Mouse (Mus musculus): ENCODE results near the gene Gpr15. TPM values are rescaled to one million over a fixed set of nuclear protein-coding genes. Genes with fewer than 3 reads are reported as not detected.

The Gpr15 gene
- polyA plus RNA-seq, 1 experiment from 2014 or later: not detected

- no peak for DNase-seq (ENCODE audit: low spot score)
- Histone ChIP-seq H3K9me3 (ENCODE audit: control insufficient read depth, low read length) (no peaks in the 10 kb centered on the region), H3K27ac (ENCODE audit: low read depth) (no peak overlapping the region), H3K4me1 (replicated peaks; ENCODE audit: control insufficient read depth, insufficient read depth, low read length) (no peaks in the 10 kb centered on the region), H3K27me3 (replicated peaks; ENCODE audit: control insufficient read depth, insufficient read depth, low read length) (no peaks in the 10 kb centered on the region), H3K4me3 (ENCODE audit: low read depth, low read length) (no peak overlapping the region), H3K4me2 (ENCODE audit: low read length) (no peak overlapping the region), H3K36me3 (ENCODE audit: control insufficient read depth, insufficient read depth, low read length) (peaks cover 18% of the 10 kb centered on the region), H3K9ac (ENCODE audit: low read length) (no peak overlapping the region)
- WGBS: 85% methylated on average over 7 of the region's 7 CpGs
- no peak for ATAC-seq (replicated peaks; ENCODE audit: low FRiP score, low TSS enrichment, low read depth)
Observed at GRCm38 (mm10) chr16:58682870-58683269, 36.0 kb downstream of the Gpr15 start.

- WGBS: 85% methylated on average over 6 of the region's 6 CpGs
- no peak for ATAC-seq (replicated peaks; ENCODE audit: low FRiP score, low TSS enrichment, low read depth)
Observed at GRCm38 (mm10) chr16:58682046-58682445, 36.8 kb downstream of the Gpr15 start.

GRCm38 (mm10) chr16:58678660-58679059 lies 40.2 kb downstream of the Gpr15 start:
- Histone ChIP-seq H3K36me3 (ENCODE audit: control insufficient read depth, insufficient read depth, low read length) (peaks cover 59% of the 10 kb centered on the region), H3K4me3 (ENCODE audit: low read depth, low read length) (no peak overlapping the region), H3K27ac (ENCODE audit: low read depth) (no peak overlapping the region), H3K4me2 (ENCODE audit: low read length) (no peak overlapping the region), H3K9ac (ENCODE audit: low read length) (no peak overlapping the region), H3K9me3 (ENCODE audit: control insufficient read depth, low read length) (no peaks in the 10 kb centered on the region), H3K4me1 (replicated peaks; ENCODE audit: control insufficient read depth, insufficient read depth, low read length) (no peaks in the 10 kb centered on the region), H3K27me3 (replicated peaks; ENCODE audit: control insufficient read depth, insufficient read depth, low read length) (no peaks in the 10 kb centered on the region)
- DNase-seq (ENCODE audit: low spot score): no peak
- no peak for ATAC-seq (replicated peaks; ENCODE audit: low FRiP score, low TSS enrichment, low read depth)
- 75% methylated on average over 7 of the region's 7 CpGs for WGBS

More at GRCm38 (mm10) chr16:58682046-58682445, 36.8 kb downstream of the Gpr15 start:
- Histone ChIP-seq H3K4me1 (replicated peaks; ENCODE audit: control insufficient read depth, insufficient read depth, low read length) (no peaks in the 10 kb centered on the region), H3K27me3 (replicated peaks; ENCODE audit: control insufficient read depth, insufficient read depth, low read length) (no peaks in the 10 kb centered on the region), H3K27ac (ENCODE audit: low read depth) (no peak overlapping the region), H3K9me3 (ENCODE audit: control insufficient read depth, low read length) (no peaks in the 10 kb centered on the region), H3K4me3 (ENCODE audit: low read depth, low read length) (no peak overlapping the region), H3K36me3 (ENCODE audit: control insufficient read depth, insufficient read depth, low read length) (peaks cover 27% of the 10 kb centered on the region), H3K4me2 (ENCODE audit: low read length) (no peak overlapping the region), H3K9ac (ENCODE audit: low read length) (no peak overlapping the region)
- DNase-seq (ENCODE audit: low spot score): no peak

GRCm38 (mm10) chr16:58677491-58677890 lies 41.4 kb downstream of the Gpr15 start:
- 90% methylated on average over 5 of the region's 5 CpGs for WGBS
- Histone ChIP-seq H3K36me3 (ENCODE audit: control insufficient read depth, insufficient read depth, low read length) (peaks cover 66% of the 10 kb centered on the region), H3K4me1 (replicated peaks; ENCODE audit: control insufficient read depth, insufficient read depth, low read length) (no peaks in the 10 kb centered on the region), H3K4me3 (ENCODE audit: low read depth, low read length) (no peak overlapping the region), H3K27me3 (replicated peaks; ENCODE audit: control insufficient read depth, insufficient read depth, low read length) (no peaks in the 10 kb centered on the region), H3K4me2 (ENCODE audit: low read length) (no peak overlapping the region), H3K9me3 (ENCODE audit: control insufficient read depth, low read length) (no peaks in the 10 kb centered on the region), H3K27ac (ENCODE audit: low read depth) (no peak overlapping the region), H3K9ac (ENCODE audit: low read length) (no peak overlapping the region)
- no peak for ATAC-seq (replicated peaks; ENCODE audit: low FRiP score, low TSS enrichment, low read depth)
- no peak for DNase-seq (ENCODE audit: low spot score)

- DNase-seq (ENCODE audit: low spot score) (no peak), ATAC-seq (replicated peaks; ENCODE audit: low FRiP score, low TSS enrichment, low read depth) (no peak)
- Histone ChIP-seq H3K4me3 (ENCODE audit: low read depth, low read length) (no peak overlapping the region), H3K9me3 (ENCODE audit: control insufficient read depth, low read length) (no peaks in the 10 kb centered on the region), H3K4me2 (ENCODE audit: low read length) (no peak overlapping the region), H3K4me1 (replicated peaks; ENCODE audit: control insufficient read depth, insufficient read depth, low read length) (no peaks in the 10 kb centered on the region), H3K36me3 (ENCODE audit: control insufficient read depth, insufficient read depth, low read length) (peaks cover 66% of the 10 kb centered on the region), H3K9ac (ENCODE audit: low read length) (no peak overlapping the region), H3K27ac (ENCODE audit: low read depth) (no peak overlapping the region), H3K27me3 (replicated peaks; ENCODE audit: control insufficient read depth, insufficient read depth, low read length) (no peaks in the 10 kb centered on the region)
- WGBS: 90% methylated on average over 3 of the region's 3 CpGs
Observed at GRCm38 (mm10) chr16:58676633-58677032, 42.2 kb downstream of the Gpr15 start.

- H3K9ac ChIP-seq (ENCODE audit: low read length): no peak overlapping the region
- peaks cover 2% of the 10 kb centered on the region for H3K4me1 ChIP-seq (replicated peaks; ENCODE audit: control insufficient read depth, insufficient read depth, low read length)
- no peak overlapping the region for H3K27ac ChIP-seq (ENCODE audit: low read depth)
- 90% methylated on average over 7 of the region's 7 CpGs for whole genome bisulfite sequencing
- no peak overlapping the region for H3K4me3 ChIP-seq (ENCODE audit: low read depth, low read length)
- DNase-seq (ENCODE audit: low spot score) (no peak), ATAC-seq (replicated peaks; ENCODE audit: low FRiP score, low TSS enrichment, low read depth) (no peak)
- no peaks in the 10 kb centered on the region for H3K9me3 ChIP-seq (ENCODE audit: control insufficient read depth, low read length)
- no peak overlapping the region for H3K4me2 ChIP-seq (ENCODE audit: low read length)
- H3K36me3 ChIP-seq (ENCODE audit: control insufficient read depth, insufficient read depth, low read length): peaks cover 66% of the 10 kb centered on the region
- H3K27me3 ChIP-seq (replicated peaks; ENCODE audit: control insufficient read depth, insufficient read depth, low read length): no peaks in the 10 kb centered on the region
Observed at GRCm38 (mm10) chr16:58676156-58676555, 42.7 kb downstream of the Gpr15 start.

- Histone ChIP-seq H3K9me3 (ENCODE audit: control insufficient read depth, low read length) (no peaks in the 10 kb centered on the region), H3K4me2 (ENCODE audit: low read length) (no peak overlapping the region), H3K27ac (ENCODE audit: low read depth) (no peak overlapping the region), H3K9ac (ENCODE audit: low read length) (no peak overlapping the region), H3K4me1 (replicated peaks; ENCODE audit: control insufficient read depth, insufficient read depth, low read length) (peaks cover 7% of the 10 kb centered on the region), H3K4me3 (ENCODE audit: low read depth, low read length) (no peak overlapping the region), H3K27me3 (replicated peaks; ENCODE audit: control insufficient read depth, insufficient read depth, low read length) (no peaks in the 10 kb centered on the region), H3K36me3 (ENCODE audit: control insufficient read depth, insufficient read depth, low read length) (peaks cover 58% of the 10 kb centered on the region)
- 96% methylated on average over 13 of the region's 13 CpGs for WGBS
- DNase-seq (ENCODE audit: low spot score): no peak
- no peak for ATAC-seq (replicated peaks; ENCODE audit: low FRiP score, low TSS enrichment, low read depth)
Observed at GRCm38 (mm10) chr16:58675256-58675655, 43.6 kb downstream of the Gpr15 start.

- Histone ChIP-seq H3K4me2 (ENCODE audit: low read length) (no peak overlapping the region), H3K4me3 (ENCODE audit: low read depth, low read length) (no peak overlapping the region), H3K36me3 (ENCODE audit: control insufficient read depth, insufficient read depth, low read length) (peaks cover 56% of the 10 kb centered on the region), H3K27me3 (replicated peaks; ENCODE audit: control insufficient read depth, insufficient read depth, low read length) (no peaks in the 10 kb centered on the region), H3K27ac (ENCODE audit: low read depth) (no peak overlapping the region), H3K9me3 (ENCODE audit: control insufficient read depth, low read length) (no peaks in the 10 kb centered on the region), H3K4me1 (replicated peaks; ENCODE audit: control insufficient read depth, insufficient read depth, low read length) (peaks cover 7% of the 10 kb centered on the region), H3K9ac (ENCODE audit: low read length) (no peak overlapping the region)
- no peak for ATAC-seq (replicated peaks; ENCODE audit: low FRiP score, low TSS enrichment, low read depth)
- WGBS: 89% methylated on average over 15 of the region's 15 CpGs
- no peak for DNase-seq (ENCODE audit: low spot score)
Observed at GRCm38 (mm10) chr16:58673811-58674410, 45.0 kb downstream of the Gpr15 start.

GRCm38 (mm10) chr16:58672396-58672795 lies 46.5 kb downstream of the Gpr15 start:
- H3K9ac ChIP-seq (ENCODE audit: low read length): no peak overlapping the region
- no peak overlapping the region for H3K27ac ChIP-seq (ENCODE audit: low read depth)
- H3K4me3 ChIP-seq (ENCODE audit: low read depth, low read length): no peak overlapping the region
- 91% methylated on average over 13 of the region's 13 CpGs for WGBS
- H3K36me3 ChIP-seq (ENCODE audit: control insufficient read depth, insufficient read depth, low read length): peaks cover 43% of the 10 kb centered on the region
- no peaks in the 10 kb centered on the region for H3K27me3 ChIP-seq (replicated peaks; ENCODE audit: control insufficient read depth, insufficient read depth, low read length)
- H3K4me2 ChIP-seq (ENCODE audit: low read length): no peak overlapping the region
- no peak for DNase-seq (ENCODE audit: low spot score)
- no peaks in the 10 kb centered on the region for H3K9me3 ChIP-seq (ENCODE audit: control insufficient read depth, low read length)
- ATAC-seq (replicated peaks; ENCODE audit: low FRiP score, low TSS enrichment, low read depth): no peak
- peaks cover 7% of the 10 kb centered on the region for H3K4me1 ChIP-seq (replicated peaks; ENCODE audit: control insufficient read depth, insufficient read depth, low read length)

All from intestine, embryonic 14.5 days (tissue).